Mouse (Mus musculus): ENCODE measurements around the gene Arhgap30. TPM values are rescaled to one million over a fixed set of nuclear protein-coding genes. Genes with fewer than 3 reads are reported as not detected.

The Arhgap30 gene
- polyA plus RNA-seq, 1 experiment from 2014 or later, result 3.3 TPM

DNA sequence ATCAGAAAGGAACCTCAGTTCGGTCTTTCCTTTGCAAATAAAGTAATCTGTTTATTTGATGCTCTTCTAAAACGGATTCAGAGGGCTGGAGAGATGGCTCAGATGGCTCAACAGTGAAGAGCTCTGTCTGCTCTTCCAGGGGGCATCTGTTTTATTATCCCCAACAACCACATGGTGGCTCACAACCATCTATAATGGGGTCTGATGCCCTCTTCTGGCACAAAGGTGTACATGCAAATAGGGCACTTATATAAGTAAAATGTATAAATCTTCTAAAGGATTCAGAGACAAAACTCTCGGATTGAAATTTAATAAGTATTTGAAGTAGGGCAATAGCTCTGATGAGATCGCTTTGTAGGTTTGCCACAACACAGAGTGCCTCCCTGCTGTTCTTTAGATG is 30.3 kb upstream of the Arhgap30 start:
- WGBS (ENCODE audit: insufficient replicate concordance), result 64% methylated on average over 4 of the region's 4 CpGs
- Histone ChIP-seq H3K4me3 (replicated peaks) (no peak overlapping the region), H3K9me3 (replicated peaks) (0 out of 2 replicates have a peak, but pooled peaks cover 3% of the 10 kb centered on the region), H3K27me3 (no peaks in the 10 kb centered on the region), H3K4me2 (no peak overlapping the region), H3K9ac (no peak overlapping the region), H3K4me1 (replicated peaks) (peaks cover 42% of the 10 kb centered on the region), H3K36me3 (peaks cover 27% of the 10 kb centered on the region), H3K27ac (no peak overlapping the region)
- DNase-seq, result no peak
- no peak for ATAC-seq (ENCODE audit: low read depth)

DNA sequence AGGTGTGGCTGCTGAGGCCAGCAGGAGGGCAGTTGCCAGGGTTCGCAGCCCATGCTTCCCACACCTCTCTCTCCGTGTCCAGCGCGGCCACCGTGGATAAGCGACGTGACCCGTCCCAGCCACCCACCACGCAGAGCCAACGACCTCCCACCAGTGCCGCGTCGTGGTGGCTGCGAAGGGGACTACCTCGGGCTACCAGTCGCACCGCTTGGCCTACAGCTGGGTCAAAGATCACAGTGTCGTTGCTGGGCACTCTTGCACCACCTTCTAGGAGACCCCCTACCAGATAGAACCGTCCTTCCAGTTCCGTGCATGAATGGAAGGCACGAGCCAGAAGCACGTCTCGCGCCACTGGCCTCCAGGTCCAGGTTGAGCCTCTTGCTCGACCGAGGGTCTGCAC is 28.5 kb upstream of the Arhgap30 start:
- no peaks in the 10 kb centered on the region for H3K27me3 ChIP-seq
- DNase-seq (no peak), ATAC-seq (ENCODE audit: low read depth) (no peak)
- 0 out of 2 replicates have a peak overlapping the region, but pooled peaks have one; percentile 8 for H3K27ac ChIP-seq
- H3K9me3 ChIP-seq (replicated peaks), result 0 out of 2 replicates have a peak, but pooled peaks cover 3% of the 10 kb centered on the region
- 31% methylated on average over 26 of the region's 26 CpGs for WGBS (ENCODE audit: insufficient replicate concordance)
- H3K4me1 ChIP-seq (replicated peaks), result peaks cover 38% of the 10 kb centered on the region
- H3K36me3 ChIP-seq, result peaks cover 27% of the 10 kb centered on the region
- peak overlapping the region; percentile 83 for H3K4me2 ChIP-seq
- H3K4me3 ChIP-seq (replicated peaks), result peak overlapping the region; percentile 66
- peak overlapping the region; percentile 71 for H3K9ac ChIP-seq

DNA sequence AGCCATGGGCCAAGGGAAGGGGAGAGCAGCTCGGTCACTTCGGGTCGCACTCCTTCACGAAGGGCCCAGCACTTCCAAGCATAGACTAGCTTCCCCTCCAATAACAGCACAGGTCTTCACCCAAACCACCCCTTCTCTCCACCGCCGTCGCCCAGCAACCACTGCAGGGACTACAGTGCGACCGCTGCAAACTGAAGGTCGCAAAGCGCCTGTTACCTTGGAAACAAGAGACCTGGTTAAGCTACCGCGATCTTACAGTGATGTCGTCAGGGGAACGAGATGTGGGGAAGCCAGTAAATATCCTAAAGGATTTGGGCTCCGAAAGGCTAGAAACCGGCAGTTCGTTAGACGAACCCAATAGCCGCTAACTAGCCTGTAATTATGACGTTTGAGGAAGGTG is 28.1 kb upstream of the Arhgap30 start, which contains the start of gene Klhdc9:
Klhdc9 (minus strand) TSS at position 143 of the 400 bp plus-strand sequence.
- Histone ChIP-seq H3K4me2 (peak within 1 kb of the TSS; percentile 83), H3K36me3 (peaks cover 27% of the 10 kb centered on the region), H3K4me3 (replicated peaks) (peak within 1 kb of the TSS; percentile 66), H3K9ac (peak within 1 kb of the TSS; percentile 71), H3K27ac (peak within 1 kb of the TSS; percentile 48), H3K4me1 (replicated peaks) (peaks cover 38% of the 10 kb centered on the region), H3K27me3 (no peaks in the 10 kb centered on the region), H3K9me3 (replicated peaks) (0 out of 2 replicates have a peak, but pooled peaks cover 3% of the 10 kb centered on the region)
- WGBS (ENCODE audit: insufficient replicate concordance), result under 1% methylated on average over 21 of the region's 21 CpGs
- DNase-seq (peak; percentile 74), ATAC-seq (ENCODE audit: low read depth) (peak; percentile 85)

DNA sequence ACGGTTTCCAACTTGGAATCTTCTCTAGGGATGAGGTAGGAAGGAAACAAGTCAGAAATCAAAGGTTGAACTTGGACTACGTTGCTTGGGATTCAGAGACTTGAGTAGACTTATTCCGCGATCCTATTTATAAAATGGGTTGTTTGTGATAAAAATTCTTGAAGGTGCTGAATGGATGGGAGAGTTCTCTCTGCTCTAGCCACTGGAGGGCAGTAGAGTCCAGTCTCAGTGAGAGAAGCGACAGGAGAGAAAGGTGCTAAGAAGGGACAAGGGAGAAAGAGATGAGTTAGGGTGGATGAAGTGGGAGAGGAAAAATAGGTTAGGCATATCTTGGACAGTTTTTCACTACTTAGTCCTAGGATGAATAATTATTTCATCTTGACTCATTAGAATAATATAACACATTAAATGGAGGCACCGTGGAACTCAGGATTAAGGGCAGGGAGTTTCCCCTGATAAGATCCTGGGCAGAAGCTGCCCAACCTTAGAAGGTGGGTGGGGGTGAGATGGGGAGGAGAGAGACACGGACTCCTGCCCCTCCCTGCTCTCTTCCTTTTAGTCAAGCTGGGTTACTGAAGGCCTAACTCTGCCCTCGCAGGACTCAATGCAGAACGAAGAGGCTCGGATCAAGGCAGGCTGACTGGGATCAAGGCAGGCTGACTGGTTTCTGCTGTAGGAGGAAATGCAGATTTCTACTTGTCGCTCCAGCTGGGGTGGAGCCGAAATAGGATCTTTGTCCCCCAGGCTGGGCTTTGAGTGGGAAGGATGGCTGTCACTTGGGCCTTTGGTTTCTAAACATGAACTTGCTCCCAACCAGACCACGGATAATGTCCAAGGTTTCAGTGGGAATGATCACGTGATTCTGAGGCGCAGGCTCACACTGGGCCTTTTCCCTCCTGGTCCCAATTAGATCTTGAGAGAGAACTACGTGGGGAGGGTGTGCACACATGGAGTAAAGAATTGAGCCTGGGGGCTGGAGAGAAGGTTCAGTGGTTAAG is 27.3 kb upstream of the Arhgap30 start:
- H3K27ac ChIP-seq, result peak overlapping the region; percentile 48
- peak; percentile 71 for ATAC-seq (ENCODE audit: low read depth)
- peak overlapping the region; percentile 71 for H3K9ac ChIP-seq

DNA sequence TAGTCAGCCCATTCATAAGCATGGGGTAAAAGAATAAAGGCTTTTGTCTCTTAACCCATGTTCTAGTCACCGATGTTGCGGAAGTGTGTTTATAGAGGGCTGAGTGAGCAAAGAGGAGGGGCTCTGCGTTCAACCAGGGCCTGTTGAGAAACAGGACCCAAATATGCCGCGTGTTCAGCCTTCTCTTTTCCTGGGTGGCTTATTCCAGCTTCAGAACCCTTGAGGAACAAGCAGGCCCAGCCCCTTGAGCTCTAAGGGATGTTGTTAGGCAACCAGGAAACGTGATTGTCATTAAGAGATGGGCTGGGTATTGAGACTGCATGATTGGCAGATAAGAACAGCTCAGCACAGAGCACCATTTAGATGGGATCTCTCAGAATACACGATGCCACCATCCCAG is 22.8 kb upstream of the Arhgap30 start:
- no peak overlapping the region for H3K9ac ChIP-seq
- H3K36me3 ChIP-seq, result no peaks in the 10 kb centered on the region
- peaks cover 10% of the 10 kb centered on the region for H3K4me1 ChIP-seq (replicated peaks)
- WGBS (ENCODE audit: insufficient replicate concordance), result 51% methylated on average over 7 of the region's 7 CpGs
- H3K27ac ChIP-seq, result no peak overlapping the region
- ATAC-seq (ENCODE audit: low read depth) (no peak), DNase-seq (no peak)
- no peak overlapping the region for H3K4me2 ChIP-seq
- no peaks in the 10 kb centered on the region for H3K9me3 ChIP-seq (replicated peaks)
- H3K27me3 ChIP-seq, result peaks cover 4% of the 10 kb centered on the region; the same call in 1 of the 2 replicates
- H3K4me3 ChIP-seq (replicated peaks), result no peak overlapping the region

More for the DNA sequence above, 27.3 kb upstream of the Arhgap30 start:
- WGBS (ENCODE audit: insufficient replicate concordance), result 38% methylated on average over 16 of the region's 16 CpGs
- H3K4me2 ChIP-seq, result peak overlapping the region; percentile 83
- H3K9me3 ChIP-seq (replicated peaks), result 0 out of 2 replicates have a peak, but pooled peaks cover 3% of the 10 kb centered on the region
- H3K4me3 ChIP-seq (replicated peaks), result peak overlapping the region; percentile 66
- peaks cover 25% of the 10 kb centered on the region for H3K36me3 ChIP-seq
- H3K4me1 ChIP-seq (replicated peaks), result peaks cover 38% of the 10 kb centered on the region
- H3K27me3 ChIP-seq, result no peaks in the 10 kb centered on the region
- peak; percentile 63 for DNase-seq

DNA sequence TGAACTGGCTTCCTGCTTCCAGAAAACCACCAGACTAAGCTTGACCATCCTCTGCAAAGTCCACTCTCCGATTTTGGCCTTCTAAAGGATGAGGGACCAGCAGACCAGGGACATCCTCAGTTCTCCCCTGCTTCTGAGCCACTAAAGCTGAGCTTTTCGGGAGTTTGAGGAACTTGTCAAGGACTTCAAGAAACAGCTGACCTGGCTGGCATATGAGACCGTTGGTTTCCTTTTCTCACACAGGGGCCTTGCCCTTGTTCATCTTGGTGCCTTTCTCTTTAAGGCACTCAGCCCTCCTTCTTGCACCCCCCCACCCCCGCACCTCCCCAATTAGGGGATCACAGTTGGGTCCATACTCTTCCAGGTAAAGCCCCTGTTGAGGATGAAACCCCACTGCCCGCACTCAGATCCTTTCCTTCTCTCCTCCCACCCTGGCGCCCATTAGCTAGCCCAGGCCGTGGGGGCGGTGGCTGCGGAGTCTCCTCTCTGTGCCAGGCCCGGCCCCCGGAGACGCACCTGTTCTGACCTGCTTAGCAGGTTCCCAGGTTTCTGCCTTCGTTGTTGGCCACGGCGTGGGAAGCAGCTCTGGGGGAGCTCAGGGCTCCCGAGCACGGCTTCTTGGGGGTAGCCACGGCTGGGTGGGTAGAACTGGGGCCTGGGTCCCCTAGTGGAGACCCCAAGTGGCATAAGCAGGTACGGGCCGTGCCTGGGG is 18.8 kb upstream of the Arhgap30 start, which contains the start of gene Nectin4:
Nectin4 (plus strand) TSS at position 255 of the 712 bp plus-strand sequence.
- Histone ChIP-seq H3K4me1 (replicated peaks) (peaks cover 9% of the 10 kb centered on the region), H3K27me3 (peaks cover 14% of the 10 kb centered on the region), H3K4me2 (peak within 1 kb of the TSS; percentile 19; the same call in 1 of the 2 replicates), H3K36me3 (no peaks in the 10 kb centered on the region), H3K9me3 (replicated peaks) (no peaks in the 10 kb centered on the region), H3K9ac (no peak within 1 kb of the TSS; the same call in 1 of the 2 replicates), H3K27ac (no peak within 1 kb of the TSS), H3K4me3 (replicated peaks) (no peak within 1 kb of the TSS)
- DNase-seq, result no peak
- 49% methylated on average over 20 of the region's 20 CpGs for WGBS (ENCODE audit: insufficient replicate concordance)
- no peak for ATAC-seq (ENCODE audit: low read depth)

DNA sequence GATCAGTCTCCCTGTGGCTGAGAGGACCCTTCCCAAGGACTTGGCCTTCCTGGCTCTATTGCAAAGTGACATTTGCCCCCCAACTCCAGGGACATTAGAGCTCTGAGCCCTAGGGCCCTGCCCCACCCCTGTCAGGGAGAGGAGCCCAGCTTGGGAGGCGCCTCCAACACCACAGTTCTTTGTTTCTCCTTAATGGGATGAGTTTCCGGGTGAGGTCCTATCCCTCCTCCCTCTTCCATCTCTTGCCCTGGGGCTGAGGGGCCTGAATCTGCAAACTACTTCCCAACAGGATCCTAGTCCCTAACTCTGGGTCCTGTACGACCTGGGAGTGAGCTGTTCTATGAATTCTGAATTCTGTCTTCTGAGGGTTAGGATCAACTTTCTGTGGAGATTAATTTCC is 15.9 kb upstream of the Arhgap30 start:
- peaks cover 14% of the 10 kb centered on the region for H3K27me3 ChIP-seq
- H3K4me2 ChIP-seq, result no peak overlapping the region
- no peak overlapping the region for H3K9ac ChIP-seq
- H3K27ac ChIP-seq, result no peak overlapping the region
- peaks cover 15% of the 10 kb centered on the region for H3K4me1 ChIP-seq (replicated peaks)
- ATAC-seq (ENCODE audit: low read depth) (no peak), DNase-seq (no peak)
- WGBS (ENCODE audit: insufficient replicate concordance), result 52% methylated on average over 3 of the region's 3 CpGs
- H3K9me3 ChIP-seq (replicated peaks), result no peaks in the 10 kb centered on the region
- no peak overlapping the region for H3K4me3 ChIP-seq (replicated peaks)
- no peaks in the 10 kb centered on the region for H3K36me3 ChIP-seq

DNA sequence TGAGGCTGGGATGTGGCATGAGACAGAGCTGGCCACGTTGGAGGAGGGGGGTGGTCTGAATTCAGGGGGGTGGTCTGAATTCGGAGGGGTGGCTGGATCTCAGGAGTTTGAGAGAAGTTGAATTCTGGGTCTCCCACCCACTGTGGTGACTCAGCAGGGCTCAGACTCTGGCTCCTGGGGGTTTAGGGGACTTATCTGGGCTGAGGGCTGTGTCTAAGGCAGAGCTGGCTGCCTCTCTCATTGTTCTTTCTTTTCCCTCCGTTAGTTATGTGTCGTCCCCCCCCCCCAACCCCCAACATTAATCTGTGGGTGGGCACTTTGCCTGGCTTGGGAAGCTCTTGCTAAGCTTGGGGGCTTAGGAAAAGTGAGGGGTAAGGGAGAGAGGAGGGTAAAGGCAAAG is 14.8 kb upstream of the Arhgap30 start:
- no peak overlapping the region for H3K4me3 ChIP-seq (replicated peaks)
- WGBS (ENCODE audit: insufficient replicate concordance), result 2% methylated on average over 4 of the region's 4 CpGs
- H3K4me1 ChIP-seq (replicated peaks), result peaks cover 15% of the 10 kb centered on the region
- H3K36me3 ChIP-seq, result no peaks in the 10 kb centered on the region
- no peak overlapping the region for H3K27ac ChIP-seq
- H3K9me3 ChIP-seq (replicated peaks), result no peaks in the 10 kb centered on the region
- ATAC-seq (ENCODE audit: low read depth), result no peak
- no peak overlapping the region for H3K4me2 ChIP-seq
- no peak for DNase-seq
- peaks cover 17% of the 10 kb centered on the region for H3K27me3 ChIP-seq
- H3K9ac ChIP-seq, result no peak overlapping the region

DNA sequence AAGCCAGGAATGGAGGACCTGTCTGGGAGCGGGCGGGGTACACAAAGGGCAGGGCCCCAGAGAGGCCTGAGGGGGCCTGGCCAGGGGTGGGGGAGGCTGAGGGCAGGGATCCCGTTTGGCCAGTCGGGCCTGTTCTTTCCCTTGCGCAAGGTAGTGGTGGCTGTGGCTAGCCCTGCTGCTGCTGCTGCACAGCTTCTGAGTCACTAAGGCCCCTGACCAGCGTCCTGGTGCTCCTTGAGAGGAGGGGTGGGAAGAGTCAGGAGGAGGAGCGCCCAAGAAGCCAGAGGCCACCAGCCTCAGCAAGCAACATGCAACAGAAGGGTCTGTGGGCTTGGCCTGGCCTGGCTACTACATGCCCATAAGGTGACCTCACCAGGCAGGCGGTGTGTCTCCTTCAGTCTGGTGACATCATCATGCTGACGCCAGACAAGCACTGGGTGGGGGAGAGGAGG is 13.1 kb upstream of the Arhgap30 start:
- Histone ChIP-seq H3K27ac (no peak overlapping the region), H3K9ac (no peak overlapping the region), H3K4me3 (replicated peaks) (no peak overlapping the region), H3K27me3 (peaks cover 29% of the 10 kb centered on the region), H3K4me2 (no peak overlapping the region), H3K36me3 (no peaks in the 10 kb centered on the region), H3K9me3 (replicated peaks) (no peaks in the 10 kb centered on the region), H3K4me1 (replicated peaks) (peaks cover 23% of the 10 kb centered on the region)
- ATAC-seq (ENCODE audit: low read depth), result peak; percentile 40; the same call in 1 of the 2 replicates
- DNase-seq, result no peak
- 39% methylated on average over 9 of the region's 9 CpGs for WGBS (ENCODE audit: insufficient replicate concordance)

DNA sequence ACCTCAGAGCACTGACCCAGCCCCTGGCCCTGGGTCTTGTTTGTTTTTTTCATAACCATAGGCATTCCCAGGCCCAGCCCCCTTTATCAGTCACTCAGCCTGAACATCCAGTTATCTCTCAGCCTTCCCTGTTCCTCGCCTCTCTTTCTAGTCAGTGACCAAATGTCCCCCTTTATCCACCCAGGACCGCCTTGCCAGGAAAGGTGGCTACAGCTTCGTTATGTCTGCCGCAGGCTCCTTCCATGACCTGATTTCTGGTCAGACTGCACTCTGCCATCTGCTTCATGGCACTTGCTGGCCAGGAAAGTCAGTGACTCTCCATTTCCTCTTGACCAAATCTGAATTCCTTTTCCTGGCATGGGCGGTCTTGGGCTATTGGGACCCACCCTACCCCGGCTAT is 10.5 kb upstream of the Arhgap30 start:
- Histone ChIP-seq H3K4me2 (no peak overlapping the region), H3K27me3 (peaks cover 32% of the 10 kb centered on the region), H3K4me1 (replicated peaks) (peaks cover 23% of the 10 kb centered on the region), H3K9me3 (replicated peaks) (no peaks in the 10 kb centered on the region), H3K36me3 (no peaks in the 10 kb centered on the region), H3K9ac (no peak overlapping the region), H3K27ac (no peak overlapping the region), H3K4me3 (replicated peaks) (no peak overlapping the region)
- no peak for DNase-seq
- WGBS (ENCODE audit: insufficient replicate concordance), result 63% methylated on average over 6 of the region's 6 CpGs
- no peak for ATAC-seq (ENCODE audit: low read depth)
